Mouse (Mus musculus): ENCODE data around the gene Hnrnph3. TPM values are rescaled to one million over a fixed set of nuclear protein-coding genes. Genes with fewer than 3 reads are reported as not detected.
A peak's percentile ranks its signal among the peaks of the same experiment; 100 is the strongest.

The Hnrnph3 gene
- polyA plus RNA-seq, 1 experiment from 2014 or later: 140 TPM

DNA sequence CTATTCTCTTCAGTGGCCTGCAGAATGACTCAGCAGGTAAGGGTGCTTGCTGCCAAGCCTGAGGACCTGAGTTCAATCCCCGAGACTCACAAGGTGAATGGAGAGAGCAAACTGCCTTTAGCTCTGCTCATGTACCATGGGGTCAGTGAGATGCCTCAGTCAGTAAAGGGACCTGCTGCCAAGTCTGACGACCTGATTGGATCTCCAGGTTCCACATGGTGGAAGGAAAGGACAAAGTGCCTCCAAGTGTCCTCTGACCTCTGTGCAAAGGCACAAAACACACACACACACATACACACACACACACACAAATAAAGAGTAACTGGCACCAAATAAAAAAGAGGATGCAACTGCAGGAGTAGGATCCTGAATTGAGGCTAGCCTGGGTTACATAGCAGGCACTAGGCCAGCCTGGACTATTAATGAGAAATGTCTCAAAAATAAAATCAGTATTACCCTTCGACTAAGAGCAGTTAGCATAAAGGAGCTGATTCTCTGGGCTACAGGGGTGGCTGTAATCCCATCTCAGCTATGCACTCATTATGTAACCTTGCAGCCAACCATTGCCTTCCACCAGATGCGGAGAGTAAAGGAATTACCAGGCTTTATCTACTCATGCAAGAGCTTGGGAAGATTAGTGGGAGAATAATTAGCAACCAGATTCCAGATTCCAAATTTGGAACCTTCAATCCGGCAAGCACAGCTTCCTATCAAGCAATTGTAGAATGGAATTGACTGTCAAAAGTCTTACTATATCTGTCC lies 16.0 kb upstream of the Hnrnph3 start:
- Histone ChIP-seq H3K27ac (ENCODE audit: low read length) (no peak overlapping the region), H3K4me3 (ENCODE audit: low read depth, low read length) (no peak overlapping the region), H3K36me3 (ENCODE audit: control insufficient read depth, insufficient read depth, low read length) (no peaks in the 10 kb centered on the region), H3K4me2 (ENCODE audit: low read length) (no peak overlapping the region), H3K4me1 (ENCODE audit: control insufficient read depth, insufficient read depth, low read length) (no peaks in the 10 kb centered on the region), H3K9me3 (replicated peaks; ENCODE audit: control insufficient read depth, low read length, poor library complexity, severe bottlenecking) (no peaks in the 10 kb centered on the region), H3K9ac (ENCODE audit: low read depth, low read length) (no peak overlapping the region), H3K27me3 (ENCODE audit: control insufficient read depth, insufficient read depth, low read depth, low read length) (no peaks in the 10 kb centered on the region)
- WGBS: 59% methylated on average over 5 of the region's 5 CpGs
- ATAC-seq: no peak

DNA sequence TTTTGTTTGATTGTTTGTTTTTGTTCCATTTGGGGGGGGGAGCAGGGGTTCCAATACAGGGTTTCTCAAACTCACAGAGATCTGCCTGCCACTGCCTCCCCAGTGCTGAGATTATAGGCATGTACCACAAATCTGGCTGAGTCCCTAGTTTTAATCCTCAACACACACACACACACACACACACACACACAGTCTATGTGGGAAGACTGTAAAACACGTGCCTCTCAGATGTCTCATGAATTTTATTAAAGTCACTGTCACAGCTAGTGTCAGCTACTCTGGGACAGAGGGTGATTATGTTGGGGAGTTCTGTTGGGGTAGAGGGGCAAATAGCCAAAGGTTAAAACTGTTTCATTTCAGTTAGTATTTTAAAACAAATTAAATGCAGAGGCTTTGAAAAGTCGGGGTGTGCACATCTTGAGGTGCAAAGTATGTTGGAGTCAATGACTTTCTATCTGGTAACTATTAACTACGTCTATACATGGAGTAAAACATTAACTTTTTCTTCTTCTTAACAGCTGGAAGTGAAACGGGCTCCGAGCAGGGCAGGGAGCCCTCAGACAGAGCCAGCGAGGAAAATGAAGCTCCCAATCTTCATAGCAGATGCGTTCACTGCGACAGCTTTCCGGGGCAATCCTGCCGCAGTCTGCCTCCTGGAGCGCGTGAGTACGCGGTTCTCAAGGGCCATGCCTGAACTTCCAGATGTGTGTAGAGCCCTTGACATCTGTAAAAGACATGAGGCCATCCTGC lies 14.7 kb upstream of the Hnrnph3 start:
- Histone ChIP-seq H3K4me3 (ENCODE audit: low read depth, low read length) (no peak overlapping the region), H3K9me3 (replicated peaks; ENCODE audit: control insufficient read depth, low read length, poor library complexity, severe bottlenecking) (no peaks in the 10 kb centered on the region), H3K4me2 (ENCODE audit: low read length) (no peak overlapping the region), H3K9ac (ENCODE audit: low read depth, low read length) (no peak overlapping the region), H3K27ac (ENCODE audit: low read length) (no peak overlapping the region), H3K36me3 (ENCODE audit: control insufficient read depth, insufficient read depth, low read length) (no peaks in the 10 kb centered on the region), H3K27me3 (ENCODE audit: control insufficient read depth, insufficient read depth, low read depth, low read length) (no peaks in the 10 kb centered on the region), H3K4me1 (ENCODE audit: control insufficient read depth, insufficient read depth, low read length) (no peaks in the 10 kb centered on the region)
- WGBS: 74% methylated on average over 14 of the region's 14 CpGs
- no peak for ATAC-seq

DNA sequence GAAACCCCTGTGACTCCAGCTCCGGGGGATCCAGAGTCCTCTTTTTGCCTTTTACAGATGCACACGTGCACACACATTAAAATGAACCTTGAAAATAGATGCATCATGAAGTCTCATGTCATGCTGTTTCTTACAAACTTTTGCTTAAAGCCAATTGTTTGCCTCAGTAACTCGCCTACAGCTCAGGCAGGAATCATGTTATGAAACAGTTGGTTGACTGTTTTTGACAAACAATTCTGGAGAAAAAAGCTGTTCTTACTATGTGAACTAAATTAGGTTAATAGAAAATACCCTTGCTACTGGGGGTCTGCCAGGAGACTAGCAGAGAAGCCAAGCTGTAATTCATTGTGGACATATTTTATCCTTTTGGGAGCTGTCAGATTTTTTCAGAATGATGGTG lies 8.9 kb upstream of the Hnrnph3 start:
- peaks cover 8% of the 10 kb centered on the region; the same call in 1 of the 2 replicates for H3K4me1 ChIP-seq (ENCODE audit: control insufficient read depth, insufficient read depth, low read length)
- H3K4me2 ChIP-seq (ENCODE audit: low read length): no peak overlapping the region
- H3K9me3 ChIP-seq (replicated peaks; ENCODE audit: control insufficient read depth, low read length, poor library complexity, severe bottlenecking): no peaks in the 10 kb centered on the region
- H3K27ac ChIP-seq (ENCODE audit: low read length): no peak overlapping the region
- ATAC-seq: no peak
- H3K9ac ChIP-seq (ENCODE audit: low read depth, low read length): no peak overlapping the region
- no peaks in the 10 kb centered on the region for H3K36me3 ChIP-seq (ENCODE audit: control insufficient read depth, insufficient read depth, low read length)
- H3K27me3 ChIP-seq (ENCODE audit: control insufficient read depth, insufficient read depth, low read depth, low read length): no peaks in the 10 kb centered on the region
- 58% methylated on average over 3 of the region's 3 CpGs for WGBS
- no peak overlapping the region for H3K4me3 ChIP-seq (ENCODE audit: low read depth, low read length)

DNA sequence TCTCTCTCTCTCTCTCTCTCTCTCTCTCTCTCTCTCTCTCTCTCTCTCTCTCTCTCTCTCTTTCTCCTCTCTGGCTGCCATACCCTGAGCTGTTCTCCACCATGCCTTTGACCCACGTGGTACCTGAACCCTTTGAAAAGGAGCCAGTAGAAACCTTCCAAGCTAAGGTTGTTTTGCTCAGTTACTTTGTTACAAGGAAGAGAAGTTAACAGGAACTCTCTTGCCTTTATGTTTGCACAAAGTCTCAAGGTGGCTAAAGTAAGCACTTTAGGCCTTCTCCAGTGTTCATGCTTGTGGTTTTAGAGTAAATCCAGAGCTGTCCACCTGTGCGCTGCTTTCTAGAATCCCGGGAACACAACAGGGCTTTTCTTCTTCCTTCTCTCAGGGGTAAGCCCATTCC lies 8.2 kb upstream of the Hnrnph3 start:
- Histone ChIP-seq H3K4me3 (ENCODE audit: low read depth, low read length) (no peak overlapping the region), H3K9ac (ENCODE audit: low read depth, low read length) (no peak overlapping the region), H3K9me3 (replicated peaks; ENCODE audit: control insufficient read depth, low read length, poor library complexity, severe bottlenecking) (no peaks in the 10 kb centered on the region), H3K27ac (ENCODE audit: low read length) (no peak overlapping the region), H3K4me2 (ENCODE audit: low read length) (no peak overlapping the region), H3K4me1 (ENCODE audit: control insufficient read depth, insufficient read depth, low read length) (peaks cover 11% of the 10 kb centered on the region; the same call in 1 of the 2 replicates), H3K36me3 (ENCODE audit: control insufficient read depth, insufficient read depth, low read length) (no peaks in the 10 kb centered on the region), H3K27me3 (ENCODE audit: control insufficient read depth, insufficient read depth, low read depth, low read length) (no peaks in the 10 kb centered on the region)
- 79% methylated on average over 3 of the region's 3 CpGs for WGBS
- no peak for ATAC-seq

DNA sequence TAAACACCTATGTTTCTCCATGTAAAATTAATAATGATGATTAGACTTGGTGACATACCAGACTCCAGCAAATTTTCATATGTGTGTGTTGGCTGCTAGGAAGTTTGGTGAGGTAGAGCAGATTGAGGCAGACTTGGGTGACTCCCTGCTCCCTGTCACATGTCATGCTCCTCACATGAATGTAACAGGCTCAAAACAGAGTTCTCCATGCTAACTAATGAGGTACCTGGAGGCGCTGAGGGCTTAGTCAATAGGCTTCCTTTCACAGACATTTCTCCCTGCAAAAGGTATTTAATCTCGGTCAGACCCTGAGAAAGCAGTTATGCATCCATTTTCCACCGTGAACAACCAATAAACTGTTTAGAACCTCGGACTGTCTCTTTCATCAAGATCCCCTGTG lies 4.4 kb upstream of the Hnrnph3 start:
- Histone ChIP-seq H3K27ac (ENCODE audit: low read length) (peak overlapping the region; percentile 42; the same call in 1 of the 2 replicates), H3K4me1 (ENCODE audit: control insufficient read depth, insufficient read depth, low read length) (peaks cover 32% of the 10 kb centered on the region), H3K9ac (ENCODE audit: low read depth, low read length) (no peak overlapping the region), H3K4me3 (ENCODE audit: low read depth, low read length) (no peak overlapping the region), H3K9me3 (replicated peaks; ENCODE audit: control insufficient read depth, low read length, poor library complexity, severe bottlenecking) (no peaks in the 10 kb centered on the region), H3K4me2 (ENCODE audit: low read length) (no peak overlapping the region), H3K27me3 (ENCODE audit: control insufficient read depth, insufficient read depth, low read depth, low read length) (no peaks in the 10 kb centered on the region), H3K36me3 (ENCODE audit: control insufficient read depth, insufficient read depth, low read length) (no peaks in the 10 kb centered on the region)
- ATAC-seq: no peak
- WGBS: 44% methylated on average over 4 of the region's 4 CpGs

DNA sequence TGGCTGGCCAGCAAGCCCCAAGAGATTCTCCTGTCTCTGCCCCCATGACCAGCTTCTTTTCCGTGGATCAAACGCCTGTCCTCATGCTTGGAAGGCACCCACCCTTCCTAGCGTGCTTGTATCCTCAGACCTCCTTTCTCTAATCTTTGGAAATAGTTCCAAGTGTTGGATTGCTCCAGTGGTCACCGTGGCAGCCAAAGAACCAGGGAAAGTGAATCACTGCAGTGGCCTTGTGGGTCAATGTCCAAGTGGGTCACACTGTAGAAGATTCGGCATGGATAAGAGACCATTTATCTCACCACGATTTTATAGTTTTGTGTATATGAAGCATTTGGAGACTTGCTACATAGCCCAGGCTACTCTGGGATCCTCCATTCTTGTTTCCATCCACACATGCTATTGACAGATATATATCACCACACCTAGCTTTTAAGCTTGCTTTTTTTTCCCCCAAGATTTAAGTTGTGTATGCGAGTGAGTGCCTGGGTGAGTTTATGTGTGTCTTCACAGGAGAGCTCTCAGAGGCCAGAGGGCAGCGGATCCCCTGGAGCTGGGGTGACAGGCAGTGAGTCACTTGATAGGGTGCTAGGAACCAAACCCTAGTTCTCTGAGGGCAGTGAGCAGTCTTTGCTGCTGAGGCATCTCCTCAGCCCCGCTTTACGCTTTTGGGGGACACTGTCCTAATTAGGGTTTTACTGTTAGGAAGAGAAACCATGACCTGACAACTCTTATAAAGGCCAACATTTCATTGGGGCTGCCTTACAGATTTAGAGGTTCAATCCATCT lies 3.6 kb upstream of the Hnrnph3 start:
- WGBS: 86% methylated on average over 10 of the region's 10 CpGs
- no peak overlapping the region for H3K4me3 ChIP-seq (ENCODE audit: low read depth, low read length)
- peaks cover 32% of the 10 kb centered on the region for H3K4me1 ChIP-seq (ENCODE audit: control insufficient read depth, insufficient read depth, low read length)
- H3K9ac ChIP-seq (ENCODE audit: low read depth, low read length): no peak overlapping the region
- no peaks in the 10 kb centered on the region for H3K27me3 ChIP-seq (ENCODE audit: control insufficient read depth, insufficient read depth, low read depth, low read length)
- no peaks in the 10 kb centered on the region for H3K36me3 ChIP-seq (ENCODE audit: control insufficient read depth, insufficient read depth, low read length)
- no peak for ATAC-seq
- no peak overlapping the region for H3K4me2 ChIP-seq (ENCODE audit: low read length)
- H3K27ac ChIP-seq (ENCODE audit: low read length): peak overlapping the region; percentile 100
- H3K9me3 ChIP-seq (replicated peaks; ENCODE audit: control insufficient read depth, low read length, poor library complexity, severe bottlenecking): no peaks in the 10 kb centered on the region

DNA sequence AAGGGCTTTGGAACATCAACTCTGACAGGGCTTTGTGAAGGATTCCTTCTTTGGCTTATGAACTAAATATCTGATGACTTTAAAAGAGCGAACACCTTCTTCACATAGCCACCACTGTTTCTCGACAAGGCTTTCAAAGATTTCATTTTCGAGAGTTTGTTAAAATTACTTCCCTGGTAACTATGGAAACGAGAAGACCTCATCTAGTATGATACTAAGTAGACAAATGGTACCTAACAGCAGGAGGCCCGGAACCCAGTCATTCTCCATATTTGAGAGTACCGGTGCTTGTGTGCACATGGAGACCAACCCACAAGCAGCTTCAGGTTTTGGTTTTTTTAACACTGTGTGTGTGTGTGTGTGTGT lies 2.8 kb upstream of the Hnrnph3 start:
- H3K27me3 ChIP-seq (ENCODE audit: control insufficient read depth, insufficient read depth, low read depth, low read length): no peaks in the 10 kb centered on the region
- H3K9me3 ChIP-seq (replicated peaks; ENCODE audit: control insufficient read depth, low read length, poor library complexity, severe bottlenecking): no peaks in the 10 kb centered on the region
- ATAC-seq: no peak
- no peak overlapping the region; the same call in 1 of the 2 replicates for H3K4me3 ChIP-seq (ENCODE audit: low read depth, low read length)
- H3K27ac ChIP-seq (ENCODE audit: low read length): peak overlapping the region; percentile 100
- H3K9ac ChIP-seq (ENCODE audit: low read depth, low read length): no peak overlapping the region
- H3K4me1 ChIP-seq (ENCODE audit: control insufficient read depth, insufficient read depth, low read length): peaks cover 37% of the 10 kb centered on the region
- peak overlapping the region; percentile 74 for H3K4me2 ChIP-seq (ENCODE audit: low read length)
- H3K36me3 ChIP-seq (ENCODE audit: control insufficient read depth, insufficient read depth, low read length): no peaks in the 10 kb centered on the region
- WGBS: 19% methylated on average over 6 of the region's 6 CpGs

DNA sequence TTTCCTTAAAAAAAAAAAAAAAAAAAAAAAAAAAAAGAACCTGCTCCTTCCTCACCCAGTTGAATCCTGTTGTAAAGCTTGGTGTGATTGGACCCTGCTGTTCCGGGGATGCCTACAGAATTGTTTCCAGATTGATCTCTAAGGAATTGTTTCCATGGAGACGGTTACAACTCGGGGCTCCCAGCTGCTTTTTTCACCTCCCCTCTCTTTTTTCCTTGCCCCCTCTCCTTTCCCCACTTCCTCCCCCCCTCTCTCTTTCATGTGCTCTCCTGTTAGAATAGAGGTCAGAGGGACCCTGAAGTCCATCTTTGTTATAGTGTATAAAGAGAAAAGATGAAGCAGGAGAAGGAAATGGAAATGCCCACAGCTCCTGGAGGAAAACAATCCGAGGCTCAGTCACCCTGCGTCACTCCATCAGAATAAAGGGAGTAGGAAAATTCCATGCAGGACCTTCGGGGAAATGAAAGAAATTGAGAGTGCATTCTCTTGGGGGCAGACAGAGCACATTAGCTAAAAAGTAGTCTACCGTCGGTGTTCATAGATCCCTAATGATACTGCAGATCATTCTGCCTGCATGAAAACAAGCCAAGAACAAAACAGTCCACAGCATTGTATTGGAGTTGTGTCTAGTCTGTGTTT lies 2.3 kb upstream of the Hnrnph3 start:
- Histone ChIP-seq H3K27ac (ENCODE audit: low read length) (peak overlapping the region; percentile 100), H3K4me1 (ENCODE audit: control insufficient read depth, insufficient read depth, low read length) (peaks cover 41% of the 10 kb centered on the region), H3K9me3 (replicated peaks; ENCODE audit: control insufficient read depth, low read length, poor library complexity, severe bottlenecking) (no peaks in the 10 kb centered on the region), H3K4me2 (ENCODE audit: low read length) (peak overlapping the region; percentile 74), H3K36me3 (ENCODE audit: control insufficient read depth, insufficient read depth, low read length) (no peaks in the 10 kb centered on the region), H3K27me3 (ENCODE audit: control insufficient read depth, insufficient read depth, low read depth, low read length) (no peaks in the 10 kb centered on the region), H3K9ac (ENCODE audit: low read depth, low read length) (peak overlapping the region; percentile 13; the same call in 1 of the 2 replicates), H3K4me3 (ENCODE audit: low read depth, low read length) (peak overlapping the region; percentile 7; the same call in 1 of the 2 replicates)
- WGBS: 5% methylated on average over 8 of the region's 8 CpGs
- no peak for ATAC-seq
